Mouse (Mus musculus) midbrain, embryonic 15.5 days (tissue): ENCODE results near the gene Ankrd11. TPM values are rescaled to one million over a fixed set of nuclear protein-coding genes. Genes with fewer than 3 reads are reported as not detected.

ENCODE experiments used
- ATAC-seq: fragments of 200-750 bp; cut with Nextera tagmentation; replicated peaks from 2 replicates; pipeline ENCODE4 v1.8.0; 2017; ENCODE audit warnings: moderate TSS enrichment
- H3K27ac ChIP-seq: fragments of 300-500 bp; sonication (generic); 2 replicates; pipeline ENCODE4 v1.5.1; 2015; ENCODE audit warnings: mild to moderate bottlenecking, inconsistent platforms
- H3K27me3 ChIP-seq: fragments of 300-500 bp; sonication (generic); replicated peaks from 2 replicates; pipeline ENCODE4 v1.6.1; 2015; ENCODE audit warnings: inconsistent platforms
- H3K36me3 ChIP-seq: fragments of 300-500 bp; sonication (generic); replicated peaks from 2 replicates; pipeline ENCODE4 v1.6.1; 2015; ENCODE audit warnings: inconsistent platforms
- H3K4me1 ChIP-seq: fragments of 300-500 bp; sonication (generic); 2 replicates; pipeline ENCODE4 v1.6.1; 2015; ENCODE audit warnings: inconsistent platforms
- H3K4me2 ChIP-seq: fragments of 300-500 bp; sonication (generic); 2 replicates; pipeline ENCODE4 v1.6.1; 2015; ENCODE audit warnings: inconsistent platforms, mild to moderate bottlenecking, moderate library complexity
- H3K4me3 ChIP-seq: fragments of 300-500 bp; sonication (generic); 2 replicates; pipeline ENCODE4 v1.5.1; 2015; ENCODE audit warnings: mild to moderate bottlenecking, inconsistent platforms
- H3K9ac ChIP-seq: fragments of 300-500 bp; sonication (generic); 2 replicates; pipeline ENCODE4 v1.6.1; 2015; ENCODE audit warnings: mild to moderate bottlenecking, inconsistent platforms
- H3K9me3 ChIP-seq: fragments of 300-500 bp; sonication (generic); 2 replicates; pipeline ENCODE4 v1.6.1; 2016; ENCODE audit warnings: inconsistent platforms
- WGBS: fragments of 180-500 bp; shearing (Covaris S2); methylation state at CpG from one replicate; pipeline ENCODE4 v1.1.7; 2015; ENCODE audit warnings: mixed read lengths; 5-methylcytosine and 5-hydroxymethylcytosine counted together
- polyA plus RNA-seq: library from polyadenylated mRNA; unstranded; fragments of >200 nt; fragmentation: Nextera tagmentation; extraction: Ambion mirVana; gene quantifications from 2 replicates; pipeline ENCODE4 v1.2.1, GENCODE M21; 2015

Gene Ankrd11
- polyA plus RNA-seq, 1 experiment from 2014 or later: 69.4 TPM

DNA sequence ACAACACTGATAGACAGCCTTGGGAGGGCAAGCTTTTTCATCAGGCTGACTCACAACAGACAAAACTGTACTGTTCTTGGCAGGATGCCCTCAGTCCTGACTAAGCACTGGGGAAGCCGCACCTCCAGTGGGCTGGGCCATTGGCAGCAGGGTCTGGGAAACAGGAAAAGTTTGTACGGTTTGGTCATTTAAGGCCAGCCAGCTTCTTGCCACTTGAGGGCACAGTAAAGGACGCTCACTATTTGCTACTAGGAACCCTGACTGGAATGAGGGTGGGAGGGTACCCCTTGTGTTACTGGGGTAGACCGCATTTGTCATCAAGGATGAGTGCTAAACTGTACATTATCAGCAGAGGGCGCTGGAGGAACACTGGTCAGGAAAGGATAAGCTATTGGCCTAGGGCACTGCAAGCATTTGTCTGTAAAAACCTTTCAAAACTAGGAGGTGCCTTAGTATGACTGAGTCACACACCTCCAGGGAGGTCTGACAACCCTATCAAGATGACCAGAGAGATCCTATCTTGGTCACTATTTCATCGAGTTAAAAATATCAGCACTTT lies 135.5 kb downstream of the Ankrd11 start:
- Histone ChIP-seq H3K4me3 (no peak overlapping the region), H3K4me1 (peaks cover 8% of the 10 kb centered on the region; the same call in 1 of the 2 replicates), H3K4me2 (no peak overlapping the region), H3K36me3 (0 out of 2 replicates have a peak, but pooled peaks cover 6% of the 10 kb centered on the region), H3K27me3 (no peaks in the 10 kb centered on the region), H3K9ac (no peak overlapping the region), H3K9me3 (no peaks in the 10 kb centered on the region), H3K27ac (0 out of 2 replicates have a peak overlapping the region, but pooled peaks have one; percentile 17)
- 47% methylated on average over 6 of the region's 6 CpGs for WGBS
- ATAC-seq: peak; percentile 83

DNA sequence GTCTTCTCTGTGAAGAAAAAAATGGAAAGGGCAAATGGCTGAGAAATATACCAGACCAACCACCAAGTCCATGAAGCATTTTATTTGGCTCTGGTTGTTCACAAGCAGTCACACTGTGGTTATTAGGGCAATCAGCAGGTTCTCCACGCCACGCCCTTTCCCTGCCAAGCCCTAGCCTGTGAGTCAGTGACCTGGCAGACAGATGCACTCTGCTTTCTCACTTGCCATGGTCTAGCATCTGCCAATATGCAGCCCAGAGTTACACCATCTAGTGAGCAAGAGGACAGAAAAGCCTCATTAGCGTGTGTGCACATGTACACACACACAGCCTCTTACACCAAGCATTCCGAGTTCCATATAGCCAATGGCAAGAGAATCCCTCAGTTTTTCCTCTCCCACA lies 136.7 kb downstream of the Ankrd11 start:
- 91% methylated on average over 4 of the region's 4 CpGs for WGBS
- Histone ChIP-seq H3K27ac (no peak overlapping the region), H3K27me3 (no peaks in the 10 kb centered on the region), H3K4me3 (no peak overlapping the region), H3K36me3 (0 out of 2 replicates have a peak, but pooled peaks cover 6% of the 10 kb centered on the region), H3K4me1 (peaks cover 8% of the 10 kb centered on the region; the same call in 1 of the 2 replicates), H3K4me2 (no peak overlapping the region), H3K9ac (no peak overlapping the region), H3K9me3 (no peaks in the 10 kb centered on the region)
- no peak for ATAC-seq

DNA sequence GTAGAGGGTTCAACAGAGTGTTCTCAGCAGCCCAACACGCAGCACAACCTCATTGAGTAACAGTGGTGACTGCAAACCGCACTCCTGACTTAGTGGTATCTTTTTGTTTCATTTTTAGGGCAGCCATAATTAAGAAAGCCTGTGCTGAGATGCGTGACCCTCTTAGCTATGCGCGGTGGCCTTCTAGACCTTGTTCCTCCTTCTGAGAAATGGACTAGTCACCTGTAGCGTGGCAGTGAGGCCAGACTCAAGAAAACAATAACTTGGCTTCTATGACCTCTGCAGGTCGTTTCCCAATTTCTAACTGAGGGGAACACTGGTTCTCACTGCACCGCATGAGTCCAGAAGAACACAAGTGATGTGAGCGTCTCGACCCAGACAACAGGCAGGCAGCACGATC lies 137.6 kb downstream of the Ankrd11 start:
- no peaks in the 10 kb centered on the region for H3K9me3 ChIP-seq
- peaks cover 5% of the 10 kb centered on the region; the same call in 1 of the 2 replicates for H3K4me1 ChIP-seq
- no peak overlapping the region for H3K27ac ChIP-seq
- H3K27me3 ChIP-seq: no peaks in the 10 kb centered on the region
- no peak overlapping the region for H3K9ac ChIP-seq
- no peak overlapping the region for H3K4me2 ChIP-seq
- ATAC-seq: no peak
- 90% methylated on average over 11 of the region's 11 CpGs for WGBS
- H3K4me3 ChIP-seq: no peak overlapping the region
- H3K36me3 ChIP-seq: 0 out of 2 replicates have a peak, but pooled peaks cover 6% of the 10 kb centered on the region

DNA sequence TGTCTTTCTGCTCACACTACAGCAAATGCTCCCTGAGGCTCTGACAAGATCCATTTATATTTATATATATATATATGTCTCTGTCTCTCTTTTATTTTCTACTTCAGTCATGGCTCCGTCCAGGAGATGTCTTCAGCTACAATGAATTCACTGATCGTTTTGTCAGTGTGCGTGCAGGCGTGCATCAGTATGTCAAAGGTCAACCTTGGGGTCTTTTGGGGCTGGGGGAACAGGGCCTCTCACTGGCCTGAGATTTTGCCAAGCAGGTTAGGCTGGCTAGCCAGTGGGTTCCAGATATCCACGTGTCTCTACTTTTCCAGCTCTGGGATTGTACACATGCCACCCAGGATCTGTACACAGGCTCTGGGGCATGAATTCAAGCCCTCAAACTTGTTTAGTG lies 139.1 kb downstream of the Ankrd11 start:
- Histone ChIP-seq H3K4me2 (no peak overlapping the region), H3K9me3 (no peaks in the 10 kb centered on the region), H3K27ac (no peak overlapping the region), H3K36me3 (peaks cover 13% of the 10 kb centered on the region; the same call in 1 of the 2 replicates), H3K9ac (no peak overlapping the region), H3K4me3 (no peak overlapping the region), H3K27me3 (no peaks in the 10 kb centered on the region), H3K4me1 (0 out of 2 replicates have a peak, but pooled peaks cover 5% of the 10 kb centered on the region)
- WGBS: 23% methylated on average over 5 of the region's 5 CpGs
- no peak for ATAC-seq

DNA sequence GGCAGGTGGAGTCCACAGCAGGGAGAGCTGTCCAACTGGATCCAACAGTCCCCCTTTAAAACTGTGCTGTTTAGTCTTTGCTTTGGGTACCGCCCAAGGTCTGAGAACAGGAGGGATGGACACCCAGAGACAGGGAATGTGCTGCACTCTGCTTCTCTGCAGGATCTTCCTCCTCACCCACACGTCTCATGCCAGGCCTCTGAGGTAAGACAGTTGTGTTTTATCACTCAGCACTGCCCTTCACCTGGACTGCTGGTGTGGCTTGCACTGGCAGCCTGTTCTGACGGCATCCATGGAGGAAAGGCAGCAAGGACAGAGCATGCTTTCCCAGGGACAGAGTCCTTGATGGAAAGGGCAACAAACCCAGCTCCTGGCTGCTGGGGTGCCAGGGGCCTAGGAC lies 139.5 kb downstream of the Ankrd11 start:
- Histone ChIP-seq H3K9me3 (no peaks in the 10 kb centered on the region), H3K4me3 (no peak overlapping the region), H3K36me3 (peaks cover 11% of the 10 kb centered on the region; the same call in 1 of the 2 replicates), H3K9ac (no peak overlapping the region), H3K27me3 (no peaks in the 10 kb centered on the region), H3K27ac (no peak overlapping the region), H3K4me2 (no peak overlapping the region), H3K4me1 (0 out of 2 replicates have a peak, but pooled peaks cover 5% of the 10 kb centered on the region)
- 68% methylated on average over 3 of the region's 3 CpGs for WGBS
- ATAC-seq: no peak

DNA sequence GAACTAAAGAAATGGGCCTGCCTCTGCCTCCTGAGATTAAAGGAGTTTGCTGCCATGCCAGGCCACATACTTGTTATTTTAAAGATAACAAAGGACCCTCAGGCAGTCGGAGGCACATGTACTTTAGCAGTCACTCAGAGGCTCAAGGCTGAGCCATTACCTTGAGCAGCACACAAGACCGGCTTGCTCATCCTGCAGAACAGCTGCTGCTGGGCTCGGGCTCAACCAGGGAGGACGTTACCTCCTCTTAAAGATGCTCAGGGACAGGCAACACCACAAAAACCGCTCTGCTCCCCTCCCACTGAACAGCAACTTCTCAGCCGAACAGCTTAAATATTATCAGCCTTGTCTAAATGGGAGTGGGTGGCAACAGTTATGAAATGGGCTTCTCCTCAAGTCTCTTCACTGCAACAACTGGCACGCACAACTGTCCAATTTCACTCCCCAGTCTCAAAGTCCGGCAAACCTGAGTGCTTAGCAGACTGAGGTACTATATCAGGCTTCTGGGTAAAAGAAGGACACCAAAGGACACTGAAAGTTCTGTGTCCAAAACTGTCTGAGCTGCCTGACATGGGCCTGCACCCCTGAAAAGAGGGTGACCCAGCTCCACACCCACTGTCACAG lies 140.1 kb downstream of the Ankrd11 start:
- 0 out of 2 replicates have a peak, but pooled peaks cover 5% of the 10 kb centered on the region for H3K4me1 ChIP-seq
- H3K27me3 ChIP-seq: no peaks in the 10 kb centered on the region
- no peak overlapping the region for H3K27ac ChIP-seq
- no peak overlapping the region for H3K4me3 ChIP-seq
- H3K9me3 ChIP-seq: no peaks in the 10 kb centered on the region
- H3K36me3 ChIP-seq: peaks cover 12% of the 10 kb centered on the region; the same call in 1 of the 2 replicates
- ATAC-seq: no peak
- no peak overlapping the region for H3K4me2 ChIP-seq
- H3K9ac ChIP-seq: no peak overlapping the region
- WGBS: 82% methylated on average over 8 of the region's 8 CpGs

DNA sequence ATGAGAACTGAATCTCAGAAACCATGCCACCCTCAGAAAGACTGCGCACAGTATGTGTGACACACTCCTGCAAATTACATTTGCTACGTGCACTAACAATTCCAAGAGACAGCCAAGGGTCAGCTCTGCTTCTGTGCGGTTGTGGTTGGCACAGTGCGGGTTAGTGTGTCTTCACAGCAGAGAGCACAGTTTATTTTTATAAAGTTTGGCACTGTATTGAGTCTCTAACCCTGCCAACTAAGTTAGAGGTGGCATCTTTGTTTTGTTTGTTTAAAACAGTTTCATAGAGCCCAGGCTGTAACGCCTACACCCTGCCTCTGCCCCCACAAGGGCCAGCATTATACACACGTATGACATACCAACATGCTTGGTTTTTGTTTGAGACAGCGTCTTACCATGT lies 140.6 kb downstream of the Ankrd11 start:
- ATAC-seq: no peak
- H3K27me3 ChIP-seq: no peaks in the 10 kb centered on the region
- no peak overlapping the region for H3K4me2 ChIP-seq
- 0 out of 2 replicates have a peak, but pooled peaks cover 4% of the 10 kb centered on the region for H3K4me1 ChIP-seq
- no peaks in the 10 kb centered on the region for H3K9me3 ChIP-seq
- no peak overlapping the region for H3K4me3 ChIP-seq
- H3K9ac ChIP-seq: no peak overlapping the region
- no peak overlapping the region for H3K27ac ChIP-seq
- H3K36me3 ChIP-seq: peaks cover 16% of the 10 kb centered on the region; the same call in 1 of the 2 replicates
- 92% methylated on average over 7 of the region's 7 CpGs for WGBS

DNA sequence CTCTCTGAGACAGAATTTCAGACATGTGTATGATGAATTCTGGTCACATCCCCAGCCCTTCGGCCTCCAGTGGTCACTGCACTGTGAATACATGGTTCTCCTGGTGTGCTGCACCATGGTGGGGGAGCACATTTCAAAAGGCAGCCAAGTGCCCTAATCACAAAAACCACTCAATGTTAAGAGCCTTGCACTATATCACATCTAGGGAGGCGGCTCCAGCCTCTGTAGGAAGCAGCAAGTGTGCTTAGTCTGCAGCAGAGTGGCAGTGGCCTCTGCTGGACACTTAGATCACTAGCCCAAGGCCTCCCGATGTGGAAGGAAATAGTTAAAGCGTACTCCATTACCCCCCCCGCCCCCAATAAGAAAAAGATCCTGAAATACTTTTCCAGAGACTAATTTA lies 143.0 kb downstream of the Ankrd11 start:
- Histone ChIP-seq H3K27me3 (no peaks in the 10 kb centered on the region), H3K4me3 (no peak overlapping the region), H3K9ac (no peak overlapping the region), H3K27ac (no peak overlapping the region), H3K4me2 (no peak overlapping the region), H3K9me3 (no peaks in the 10 kb centered on the region), H3K36me3 (peaks cover 36% of the 10 kb centered on the region), H3K4me1 (no peaks in the 10 kb centered on the region)
- no peak for ATAC-seq
- WGBS: 77% methylated on average over 5 of the region's 5 CpGs

DNA sequence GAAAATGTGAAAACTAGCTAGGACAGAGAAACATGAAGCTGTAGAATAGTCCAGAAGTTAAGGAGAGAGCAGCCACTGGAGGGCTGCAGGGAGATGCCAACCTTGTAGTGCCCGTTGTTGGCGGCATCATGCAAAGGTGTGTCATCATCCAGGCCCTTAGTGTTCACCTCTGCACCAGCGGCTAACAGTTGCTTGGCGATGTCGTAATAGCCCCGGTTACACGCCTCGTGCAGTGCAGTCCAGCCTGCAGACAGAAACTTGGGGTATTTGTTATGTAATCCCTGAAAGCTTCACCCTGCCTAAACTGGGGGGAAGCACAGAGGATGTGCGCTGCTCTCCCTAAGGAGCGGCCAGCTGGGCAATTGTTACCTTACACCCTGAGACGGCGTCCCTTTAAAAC lies 143.6 kb downstream of the Ankrd11 start:
- no peak for ATAC-seq
- WGBS: 94% methylated on average over 12 of the region's 12 CpGs
- H3K36me3 ChIP-seq: peaks cover 40% of the 10 kb centered on the region
- no peak overlapping the region for H3K9ac ChIP-seq
- H3K4me3 ChIP-seq: no peak overlapping the region
- H3K4me2 ChIP-seq: no peak overlapping the region
- no peak overlapping the region for H3K27ac ChIP-seq
- H3K27me3 ChIP-seq: no peaks in the 10 kb centered on the region
- no peaks in the 10 kb centered on the region for H3K9me3 ChIP-seq
- H3K4me1 ChIP-seq: no peaks in the 10 kb centered on the region

DNA sequence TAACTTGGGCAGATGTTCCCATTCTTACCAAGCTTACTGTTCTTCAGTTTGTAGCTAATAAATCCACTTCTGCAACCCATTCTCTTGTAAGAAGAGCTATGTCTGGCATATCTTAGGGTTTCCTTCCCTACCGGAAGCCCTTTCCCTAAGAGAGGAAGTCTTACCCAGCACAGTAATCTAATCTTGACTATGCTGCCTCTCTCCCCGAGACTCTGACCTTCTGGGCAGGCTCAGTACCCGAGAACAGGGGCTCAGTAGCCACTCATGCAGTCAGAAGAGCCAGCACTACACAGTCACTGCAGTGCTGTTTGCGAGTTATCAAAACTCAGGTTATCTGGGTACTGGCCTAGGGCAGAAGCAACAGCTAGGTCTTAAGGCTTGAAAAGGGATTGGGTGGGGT lies 144.1 kb downstream of the Ankrd11 start:
- 86% methylated on average over 4 of the region's 4 CpGs for WGBS
- no peaks in the 10 kb centered on the region for H3K27me3 ChIP-seq
- no peaks in the 10 kb centered on the region for H3K9me3 ChIP-seq
- peaks cover 40% of the 10 kb centered on the region for H3K36me3 ChIP-seq
- no peak overlapping the region for H3K9ac ChIP-seq
- H3K4me1 ChIP-seq: no peaks in the 10 kb centered on the region
- no peak for ATAC-seq
- H3K27ac ChIP-seq: no peak overlapping the region
- no peak overlapping the region for H3K4me2 ChIP-seq
- no peak overlapping the region for H3K4me3 ChIP-seq

DNA sequence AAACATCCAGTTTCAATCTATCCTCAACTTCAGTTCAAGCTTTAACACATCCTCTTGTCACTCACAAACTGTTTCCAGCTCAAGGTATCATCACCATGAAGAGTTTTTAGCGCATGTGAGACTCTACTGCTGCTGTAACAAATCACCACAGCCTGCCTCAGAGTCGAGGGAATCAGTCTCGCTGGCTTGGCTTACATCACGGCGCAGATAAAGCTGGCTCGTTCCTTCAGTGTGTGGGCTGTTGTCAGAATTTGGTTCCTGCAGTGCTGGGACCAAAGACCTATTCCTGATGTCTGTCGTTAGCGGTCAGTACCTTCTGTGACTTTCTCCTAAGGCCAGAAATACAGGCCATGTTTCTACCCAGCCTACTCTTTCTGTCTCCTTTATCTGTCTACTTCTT lies 144.9 kb downstream of the Ankrd11 start:
- Histone ChIP-seq H3K4me1 (no peaks in the 10 kb centered on the region), H3K27me3 (no peaks in the 10 kb centered on the region), H3K27ac (no peak overlapping the region), H3K4me3 (no peak overlapping the region), H3K9me3 (no peaks in the 10 kb centered on the region), H3K4me2 (no peak overlapping the region), H3K36me3 (peaks cover 42% of the 10 kb centered on the region), H3K9ac (no peak overlapping the region)
- 94% methylated on average over 8 of the region's 8 CpGs for WGBS
- ATAC-seq: no peak

DNA sequence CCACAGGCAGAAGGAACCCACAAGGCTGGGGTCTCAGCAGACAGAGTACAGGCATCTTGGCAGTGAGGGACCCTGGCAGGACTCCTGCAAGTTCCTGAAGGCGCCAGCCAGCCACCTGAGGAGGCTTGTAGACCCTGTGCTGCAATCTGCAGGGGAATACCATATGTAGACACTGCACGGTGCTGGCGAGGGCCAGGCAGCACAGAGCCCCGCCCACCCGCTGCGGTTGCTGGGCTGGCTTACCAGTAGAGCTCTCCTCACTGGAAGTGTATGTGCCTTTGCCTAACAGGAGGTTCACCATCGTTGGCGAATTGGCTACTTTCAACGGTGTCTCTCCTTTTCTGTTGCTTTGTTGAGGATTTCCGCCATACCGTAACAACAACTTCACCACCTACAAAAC lies 145.8 kb downstream of the Ankrd11 start:
- Histone ChIP-seq H3K36me3 (peaks cover 50% of the 10 kb centered on the region), H3K9me3 (no peaks in the 10 kb centered on the region), H3K27me3 (no peaks in the 10 kb centered on the region), H3K4me2 (no peak overlapping the region), H3K4me1 (no peaks in the 10 kb centered on the region), H3K27ac (no peak overlapping the region), H3K9ac (no peak overlapping the region), H3K4me3 (no peak overlapping the region)
- 93% methylated on average over 11 of the region's 11 CpGs for WGBS
- ATAC-seq: no peak

DNA sequence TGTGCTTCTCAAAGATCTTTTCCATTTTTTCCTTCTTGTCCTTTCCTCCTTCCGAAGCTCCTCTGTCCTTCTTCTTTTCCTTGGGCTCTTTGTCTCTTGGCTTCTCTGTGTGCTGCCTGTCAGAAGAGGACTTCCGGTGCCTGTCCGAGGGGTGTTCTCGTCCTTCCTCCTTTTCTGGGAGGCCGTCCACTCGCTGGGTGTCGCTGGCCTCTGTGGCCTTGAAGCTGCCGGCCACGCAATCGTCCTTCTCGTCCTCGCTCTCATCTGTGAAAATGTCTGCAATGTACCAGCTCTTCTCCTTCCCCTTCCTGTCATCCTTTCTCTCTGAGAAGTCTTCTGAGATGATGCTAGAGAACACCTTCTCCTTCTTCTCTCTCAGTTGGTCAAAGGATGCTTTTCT lies 148.6 kb downstream of the Ankrd11 start:
- 89% methylated on average over 12 of the region's 12 CpGs for WGBS
- Histone ChIP-seq H3K36me3 (peaks cover 69% of the 10 kb centered on the region), H3K27ac (no peak overlapping the region), H3K4me2 (no peak overlapping the region), H3K9ac (no peak overlapping the region), H3K9me3 (no peaks in the 10 kb centered on the region), H3K4me3 (no peak overlapping the region), H3K4me1 (no peaks in the 10 kb centered on the region), H3K27me3 (no peaks in the 10 kb centered on the region)
- no peak for ATAC-seq
